Mouse (Mus musculus) lung, postnatal 0 days (tissue): Measurements from ENCODE around the gene Trappc6a. TPM values are rescaled to one million over a fixed set of nuclear protein-coding genes. Genes with fewer than 3 reads are reported as not detected.
A peak's percentile ranks its signal among the peaks of the same experiment; 100 is the strongest.

Source experiments
- ATAC-seq: fragments of 200-750 bp; cut with Nextera tagmentation; 2 replicates; pipeline ENCODE4 v1.8.0; 2017; ENCODE audit warnings: moderate library complexity
- DNase-seq: peaks from one replicate; pipeline ENCODE4 v3.0.0-alpha.2; 2016; ENCODE audit warnings: low spot score
- H3K27ac ChIP-seq: fragments of 300-500 bp; sonication (generic); 2 replicates; pipeline ENCODE4 v1.5.1; 2014; ENCODE audit warnings: antibody characterized with exemption, mild to moderate bottlenecking, low read length, mixed read lengths
- H3K27me3 ChIP-seq: fragments of 300-500 bp; sonication (generic); replicated peaks from 2 replicates; pipeline ENCODE4 v1.6.1; 2014; ENCODE audit warnings: low read length, mixed read lengths; ENCODE audit not compliant: insufficient read depth
- H3K36me3 ChIP-seq: fragments of 300-500 bp; sonication (generic); 2 replicates; pipeline ENCODE4 v1.6.1; 2014; ENCODE audit warnings: low read length, mixed read lengths; ENCODE audit not compliant: insufficient read depth
- H3K4me1 ChIP-seq: fragments of 300-500 bp; sonication (generic); 2 replicates; pipeline ENCODE4 v1.6.1; 2014; ENCODE audit warnings: antibody characterized with exemption, low read depth, low read length, mixed read lengths; ENCODE audit not compliant: insufficient read depth
- H3K4me2 ChIP-seq: fragments of 300-500 bp; sonication (generic); replicated peaks from 2 replicates; pipeline ENCODE4 v1.6.1; 2014; ENCODE audit warnings: low read depth, mild to moderate bottlenecking, low read length, moderate library complexity, mixed read lengths
- H3K4me3 ChIP-seq: fragments of 300-500 bp; sonication (generic); 2 replicates; pipeline ENCODE4 v1.5.1; 2014; ENCODE audit warnings: low read depth, low read length
- H3K9ac ChIP-seq: fragments of 300-500 bp; sonication (generic); replicated peaks from 2 replicates; pipeline ENCODE4 v1.6.1; 2014; ENCODE audit warnings: low read depth, mild to moderate bottlenecking
- H3K9me3 ChIP-seq: fragments of 300-500 bp; sonication (generic); 2 replicates; pipeline ENCODE4 v1.6.1; 2016; ENCODE audit warnings: low read length, mixed read lengths
- CTCF ChIP-seq: IDR thresholded peaks from 2 replicates; pipeline ENCODE4 v1.5.1; 2016; ENCODE audit warnings: antibody characterized with exemption, mild to moderate bottlenecking
- EP300 ChIP-seq: IDR thresholded peaks from 2 replicates; pipeline ENCODE4 v1.6.1; 2016; ENCODE audit warnings: antibody characterized with exemption, mild to moderate bottlenecking, control low read depth
- WGBS: fragments of 180-500 bp; shearing (Covaris S2); extraction: QIAGEN DNeasy Blood & Tissue Kit; methylation state at CpG from one replicate; pipeline ENCODE4 v1.1.7; 2014; 5-methylcytosine and 5-hydroxymethylcytosine counted together
- polyA plus RNA-seq: library from polyadenylated mRNA; unstranded; fragments of >200 nt; fragmentation: Nextera tagmentation; extraction: Ambion mirVana; gene quantifications from 2 replicates; pipeline ENCODE4 v1.2.1, GENCODE M21; 2015

Trappc6a gene
- polyA plus RNA-seq, 1 experiment from 2014 or later = 91.9 TPM

- Histone ChIP-seq H3K4me2 (no peak overlapping the region), H3K27me3 (no peaks in the 10 kb centered on the region), H3K4me3 (no peak overlapping the region), H3K9ac (no peak overlapping the region), H3K4me1 (peaks cover 21% of the 10 kb centered on the region), H3K36me3 (no peaks in the 10 kb centered on the region), H3K27ac (no peak overlapping the region), H3K9me3 (no peaks in the 10 kb centered on the region)
- peak; percentile 67 for TF ChIP-seq CTCF
- TF ChIP-seq EP300 = no peak
- DNase-seq (peak; percentile 38), ATAC-seq (no peak)
- 32% methylated on average over 6 of the region's 6 CpGs for WGBS
Measured at GRCm38 (mm10) chr7:19543584-19543983, 35.4 kb downstream of the Trappc6a start.

- H3K36me3 ChIP-seq = no peaks in the 10 kb centered on the region
- H3K4me1 ChIP-seq = peaks cover 21% of the 10 kb centered on the region
- peak; percentile 75 for DNase-seq
- peak; percentile 65 for ATAC-seq
- H3K27me3 ChIP-seq = no peaks in the 10 kb centered on the region
- H3K4me3 ChIP-seq = no peak overlapping the region
- H3K9ac ChIP-seq = no peak overlapping the region
- no peak overlapping the region for H3K4me2 ChIP-seq
- peak; percentile 32; the same call in 1 of the 2 replicates for TF ChIP-seq EP300
- TF ChIP-seq CTCF = no peak
- 9% methylated on average over 3 of the region's 3 CpGs for WGBS
- no peaks in the 10 kb centered on the region for H3K9me3 ChIP-seq
- 0 out of 2 replicates have a peak overlapping the region, but pooled peaks have one; percentile 33 for H3K27ac ChIP-seq
Measured at GRCm38 (mm10) chr7:19546007-19546406, 37.8 kb downstream of the Trappc6a start.

- Histone ChIP-seq H3K27ac (peak overlapping the region; percentile 54), H3K4me2 (no peak overlapping the region), H3K4me3 (no peak overlapping the region), H3K9me3 (no peaks in the 10 kb centered on the region), H3K4me1 (peaks cover 16% of the 10 kb centered on the region), H3K27me3 (no peaks in the 10 kb centered on the region), H3K36me3 (no peaks in the 10 kb centered on the region), H3K9ac (no peak overlapping the region)
- ATAC-seq = peak; percentile 46
- TF ChIP-seq CTCF (no peak), EP300 (no peak)
- 72% methylated on average over 2 of the region's 2 CpGs for WGBS
- peak; percentile 40 for DNase-seq
Measured at GRCm38 (mm10) chr7:19547344-19547969, 39.3 kb downstream of the Trappc6a start.

- TF ChIP-seq CTCF = no peak
- TF ChIP-seq EP300 = no peak
- 49% methylated on average over 10 of the region's 10 CpGs for WGBS
Measured at GRCm38 (mm10) chr7:19549394-19549793, 41.2 kb downstream of the Trappc6a start.

GRCm38 (mm10) chr7:19551634-19552033, 43.4 kb downstream of the Trappc6a start:
- Histone ChIP-seq H3K9ac (no peak overlapping the region), H3K27ac (no peak overlapping the region), H3K27me3 (no peaks in the 10 kb centered on the region), H3K9me3 (no peaks in the 10 kb centered on the region), H3K36me3 (no peaks in the 10 kb centered on the region), H3K4me2 (no peak overlapping the region), H3K4me1 (peaks cover 8% of the 10 kb centered on the region), H3K4me3 (no peak overlapping the region)
- no peak for ATAC-seq
- WGBS = 86% methylated on average over 5 of the region's 5 CpGs
- DNase-seq = no peak
- TF ChIP-seq CTCF (no peak), EP300 (no peak)

More at GRCm38 (mm10) chr7:19549394-19549793, 41.2 kb downstream of the Trappc6a start:
- H3K4me1 ChIP-seq = peaks cover 16% of the 10 kb centered on the region
- no peaks in the 10 kb centered on the region for H3K27me3 ChIP-seq
- H3K4me3 ChIP-seq = no peak overlapping the region
- DNase-seq (peak; percentile 60), ATAC-seq (peak; percentile 62)
- H3K9me3 ChIP-seq = no peaks in the 10 kb centered on the region
- H3K9ac ChIP-seq = no peak overlapping the region
- H3K36me3 ChIP-seq = no peaks in the 10 kb centered on the region
- H3K4me2 ChIP-seq = no peak overlapping the region
- H3K27ac ChIP-seq = no peak overlapping the region

- no peak overlapping the region for H3K27ac ChIP-seq
- H3K4me2 ChIP-seq = no peak overlapping the region
- DNase-seq (no peak), ATAC-seq (no peak)
- no peak overlapping the region for H3K4me3 ChIP-seq
- H3K27me3 ChIP-seq = no peaks in the 10 kb centered on the region
- no peaks in the 10 kb centered on the region for H3K36me3 ChIP-seq
- H3K9ac ChIP-seq = no peak overlapping the region
- TF ChIP-seq CTCF (no peak), EP300 (no peak)
- H3K9me3 ChIP-seq = no peaks in the 10 kb centered on the region
- 0 out of 2 replicates have a peak, but pooled peaks cover 5% of the 10 kb centered on the region for H3K4me1 ChIP-seq
- 40% methylated on average over 2 of the region's 2 CpGs for WGBS
Measured at GRCm38 (mm10) chr7:19552443-19552842, 44.2 kb downstream of the Trappc6a start.
